Mouse (Mus musculus): ENCODE measurements around the gene Nup62. TPM values are rescaled to one million over a fixed set of nuclear protein-coding genes. Genes with fewer than 3 reads are reported as not detected.

Nup62 gene
- polyA plus RNA-seq, 1 experiment from 2014 or later: 43.4 TPM

DNA sequence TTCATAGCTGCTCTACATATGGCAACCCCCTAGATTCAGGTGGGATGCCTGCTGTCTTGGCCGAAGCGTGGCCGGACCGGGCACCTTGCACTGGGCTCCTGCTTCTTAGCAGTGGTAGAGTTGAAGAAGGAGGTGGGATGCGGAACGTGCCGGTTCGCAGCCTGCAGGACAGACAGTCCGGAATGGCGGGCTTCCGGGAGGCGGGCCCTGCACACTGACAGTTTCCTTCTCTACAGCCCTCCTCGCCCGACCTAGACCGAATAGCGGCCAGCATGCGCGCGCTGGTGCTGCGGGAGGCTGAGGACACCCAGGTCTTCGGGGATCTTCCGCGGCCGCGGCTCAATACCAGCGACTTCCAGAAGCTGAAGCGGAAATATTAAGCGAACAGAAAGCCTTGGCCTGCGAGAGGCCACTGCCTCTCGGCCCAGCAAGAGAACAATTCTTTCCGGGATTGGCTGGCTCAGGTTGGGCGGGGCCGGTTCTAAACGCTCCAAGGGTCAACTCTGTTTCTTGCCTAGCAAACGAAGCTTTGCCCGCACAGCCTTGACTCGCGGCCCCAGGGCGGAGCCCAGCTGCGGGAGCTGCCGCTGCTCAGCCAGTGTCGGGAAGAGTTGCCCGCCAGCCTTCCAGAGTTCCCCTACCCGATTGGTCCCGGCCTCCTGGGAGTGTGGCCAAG, 38.6 kb downstream of the Nup62 start:
- Histone ChIP-seq H3K4me1 (ENCODE audit: control insufficient read depth, low read depth, low read length) (peaks cover 68% of the 10 kb centered on the region), H3K4me2 (ENCODE audit: low read depth, low read length) (peak overlapping the region; percentile 98), H3K27ac (ENCODE audit: low read length) (peak overlapping the region; percentile 99), H3K27me3 (ENCODE audit: control insufficient read depth, insufficient read depth, low read depth, low read length) (no peaks in the 10 kb centered on the region), H3K9ac (ENCODE audit: low read depth, low read length) (peak overlapping the region; percentile 95), H3K9me3 (replicated peaks; ENCODE audit: control insufficient read depth, low read length) (no peaks in the 10 kb centered on the region), H3K36me3 (ENCODE audit: control insufficient read depth, insufficient read depth) (no peaks in the 10 kb centered on the region), H3K4me3 (ENCODE audit: low read depth, low read length) (peak overlapping the region; percentile 85)
- ATAC-seq (ENCODE audit: low read depth): peak; percentile 76
- WGBS (ENCODE audit: insufficient replicate concordance): under 1% methylated on average over 45 of the region's 45 CpGs

DNA sequence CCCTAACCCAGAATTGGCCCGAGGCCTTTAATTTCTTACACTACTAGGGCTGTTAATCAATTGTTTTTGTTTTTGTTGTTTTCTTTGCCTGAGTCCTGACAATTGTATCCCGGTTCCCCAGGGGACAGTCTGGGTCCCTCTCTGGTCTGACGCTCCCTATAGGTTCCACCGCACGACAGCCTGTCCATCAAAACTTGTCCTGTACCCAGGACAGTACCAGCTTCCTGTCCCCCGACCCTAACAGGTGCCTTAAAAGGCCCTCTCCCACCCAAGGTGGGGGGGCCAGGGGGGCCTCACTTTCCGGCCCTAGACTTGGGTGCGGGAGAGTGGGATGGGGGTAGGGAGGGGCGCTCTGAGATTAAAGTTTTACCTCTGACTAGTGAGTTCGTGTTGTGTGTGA, 39.1 kb downstream of the Nup62 start:
- peaks cover 68% of the 10 kb centered on the region for H3K4me1 ChIP-seq (ENCODE audit: control insufficient read depth, low read depth, low read length)
- peak overlapping the region; percentile 85 for H3K4me3 ChIP-seq (ENCODE audit: low read depth, low read length)
- peak overlapping the region; percentile 99 for H3K27ac ChIP-seq (ENCODE audit: low read length)
- H3K36me3 ChIP-seq (ENCODE audit: control insufficient read depth, insufficient read depth): no peaks in the 10 kb centered on the region
- 24% methylated on average over 10 of the region's 10 CpGs for WGBS (ENCODE audit: insufficient replicate concordance)
- H3K4me2 ChIP-seq (ENCODE audit: low read depth, low read length): peak overlapping the region; percentile 98
- H3K9ac ChIP-seq (ENCODE audit: low read depth, low read length): peak overlapping the region; percentile 95
- no peaks in the 10 kb centered on the region for H3K9me3 ChIP-seq (replicated peaks; ENCODE audit: control insufficient read depth, low read length)
- no peaks in the 10 kb centered on the region for H3K27me3 ChIP-seq (ENCODE audit: control insufficient read depth, insufficient read depth, low read depth, low read length)
- ATAC-seq (ENCODE audit: low read depth): no peak

DNA sequence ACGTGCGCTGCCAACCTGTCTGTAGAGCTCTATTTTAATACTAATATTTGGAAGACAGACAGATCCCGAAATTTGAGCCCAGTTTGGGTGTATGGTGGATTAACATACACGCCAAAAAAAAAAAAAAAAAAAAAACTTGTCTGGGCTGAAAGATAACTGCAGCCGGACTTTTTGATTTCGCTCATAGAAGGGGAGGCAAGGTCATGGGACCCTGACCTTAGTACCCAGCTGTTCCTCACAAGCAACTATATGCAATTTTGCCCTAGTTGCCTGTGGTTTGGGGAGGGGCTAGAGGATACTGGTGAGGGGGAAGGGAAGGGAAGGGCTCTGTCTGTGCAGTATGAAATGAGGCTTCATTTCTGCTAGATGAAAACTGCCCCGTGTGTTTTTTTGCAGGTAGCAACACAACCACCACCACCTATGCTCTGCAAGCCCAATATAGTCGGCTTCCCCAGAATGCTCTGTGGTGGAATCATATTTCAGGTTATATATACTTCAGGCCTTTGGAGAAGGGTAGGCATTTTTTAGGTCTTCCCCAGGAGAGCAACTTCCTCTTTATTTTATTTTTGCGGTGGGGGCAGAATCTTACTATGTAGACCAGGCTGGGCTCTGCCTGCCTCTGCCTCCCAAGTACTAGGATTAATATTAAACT, 40.5 kb downstream of the Nup62 start:
- Histone ChIP-seq H3K4me3 (ENCODE audit: low read depth, low read length) (peak overlapping the region; percentile 97), H3K27me3 (ENCODE audit: control insufficient read depth, insufficient read depth, low read depth, low read length) (no peaks in the 10 kb centered on the region), H3K9me3 (replicated peaks; ENCODE audit: control insufficient read depth, low read length) (no peaks in the 10 kb centered on the region), H3K27ac (ENCODE audit: low read length) (peak overlapping the region; percentile 99), H3K4me1 (ENCODE audit: control insufficient read depth, low read depth, low read length) (peaks cover 61% of the 10 kb centered on the region), H3K4me2 (ENCODE audit: low read depth, low read length) (peak overlapping the region; percentile 98), H3K9ac (ENCODE audit: low read depth, low read length) (peak overlapping the region; percentile 95), H3K36me3 (ENCODE audit: control insufficient read depth, insufficient read depth) (no peaks in the 10 kb centered on the region)
- no peak for ATAC-seq (ENCODE audit: low read depth)
- 18% methylated on average over 9 of the region's 9 CpGs for WGBS (ENCODE audit: insufficient replicate concordance)

DNA sequence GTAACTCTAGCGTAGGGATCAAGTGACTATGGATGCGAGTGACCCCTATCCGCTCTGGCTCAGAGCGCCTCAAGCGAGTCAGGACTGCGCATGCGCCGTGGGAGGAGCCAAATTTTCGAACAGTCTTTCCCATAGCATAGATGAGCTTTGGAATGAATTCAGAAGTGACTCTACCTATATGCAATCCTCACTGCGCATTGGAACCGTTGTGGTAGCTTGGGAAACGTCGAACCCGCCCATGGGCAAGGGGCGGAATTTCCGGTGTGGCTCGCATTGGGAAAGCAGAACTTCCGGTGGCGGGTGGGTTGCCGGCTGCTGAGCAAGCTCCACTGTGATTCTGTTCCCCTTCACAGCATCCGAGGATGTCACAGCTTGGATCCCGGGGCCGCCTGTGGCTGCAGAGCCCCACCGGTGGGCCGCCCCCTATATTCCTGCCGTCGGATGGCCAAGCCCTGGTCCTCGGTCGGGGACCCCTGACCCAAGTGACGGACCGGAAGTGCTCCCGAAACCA, 41.2 kb downstream of the Nup62 start, which contains the start of gene Pnkp:
Gene Pnkp (plus strand): TSS at position 98 of the 511 bp plus-strand sequence.
- Histone ChIP-seq H3K36me3 (ENCODE audit: control insufficient read depth, insufficient read depth) (no peaks in the 10 kb centered on the region; the same call in 1 of the 2 replicates), H3K4me2 (ENCODE audit: low read depth, low read length) (peak within 1 kb of the TSS; percentile 98), H3K27ac (ENCODE audit: low read length) (peak within 1 kb of the TSS; percentile 99), H3K4me1 (ENCODE audit: control insufficient read depth, low read depth, low read length) (peaks cover 57% of the 10 kb centered on the region), H3K27me3 (ENCODE audit: control insufficient read depth, insufficient read depth, low read depth, low read length) (no peaks in the 10 kb centered on the region), H3K4me3 (ENCODE audit: low read depth, low read length) (peak within 1 kb of the TSS; percentile 97), H3K9ac (ENCODE audit: low read depth, low read length) (peak within 1 kb of the TSS; percentile 95), H3K9me3 (replicated peaks; ENCODE audit: control insufficient read depth, low read length) (no peaks in the 10 kb centered on the region)
- WGBS (ENCODE audit: insufficient replicate concordance): under 1% methylated on average over 32 of the region's 32 CpGs
- peak; percentile 30 for ATAC-seq (ENCODE audit: low read depth)

DNA sequence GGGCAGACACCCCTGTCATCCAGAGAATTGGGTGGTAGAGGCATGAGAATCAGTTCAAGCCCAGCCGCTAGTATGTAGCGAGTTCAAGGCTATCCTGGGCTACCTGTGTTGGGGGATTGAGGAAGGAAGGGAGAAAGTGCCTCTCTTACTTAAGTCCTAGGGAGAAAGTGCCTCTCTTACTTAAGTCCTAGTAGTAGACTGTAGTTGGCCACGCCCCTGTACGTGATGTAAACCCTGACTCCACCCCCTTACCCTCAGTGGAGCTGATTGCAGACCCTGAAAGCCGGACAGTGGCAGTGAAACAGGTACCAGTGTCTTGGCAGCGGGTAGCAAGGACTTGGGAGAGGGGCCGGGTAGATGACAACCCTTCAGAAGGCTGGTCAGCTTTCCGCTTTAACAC, 42.0 kb downstream of the Nup62 start:
- H3K4me1 ChIP-seq (ENCODE audit: control insufficient read depth, low read depth, low read length): peaks cover 50% of the 10 kb centered on the region
- WGBS (ENCODE audit: insufficient replicate concordance): 22% methylated on average over 8 of the region's 8 CpGs
- H3K9ac ChIP-seq (ENCODE audit: low read depth, low read length): peak overlapping the region; percentile 95
- no peak for ATAC-seq (ENCODE audit: low read depth)
- peak overlapping the region; percentile 97 for H3K4me3 ChIP-seq (ENCODE audit: low read depth, low read length)
- peak overlapping the region; percentile 98 for H3K4me2 ChIP-seq (ENCODE audit: low read depth, low read length)
- H3K36me3 ChIP-seq (ENCODE audit: control insufficient read depth, insufficient read depth): peaks cover 4% of the 10 kb centered on the region
- H3K27ac ChIP-seq (ENCODE audit: low read length): peak overlapping the region; percentile 99
- no peaks in the 10 kb centered on the region for H3K9me3 ChIP-seq (replicated peaks; ENCODE audit: control insufficient read depth, low read length)
- no peaks in the 10 kb centered on the region for H3K27me3 ChIP-seq (ENCODE audit: control insufficient read depth, insufficient read depth, low read depth, low read length)

DNA sequence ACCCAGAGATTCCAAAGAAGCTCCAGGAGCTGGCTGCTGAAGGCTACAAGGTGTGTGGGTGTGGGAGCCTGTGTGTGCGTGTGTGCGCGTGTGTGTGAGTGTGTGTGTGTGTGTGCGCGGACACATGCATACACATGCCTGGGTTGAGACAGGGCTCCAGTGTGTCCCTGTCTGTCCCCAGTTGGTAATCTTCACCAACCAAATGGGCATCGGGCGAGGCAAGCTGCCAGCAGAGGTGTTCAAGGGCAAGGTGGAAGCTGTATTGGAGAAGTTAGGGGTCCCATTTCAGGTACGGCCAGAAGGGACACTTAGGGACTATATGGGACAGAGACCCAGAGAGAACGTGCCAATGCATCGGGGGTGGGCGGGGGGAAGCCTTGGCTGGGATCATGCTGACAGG, 44.0 kb downstream of the Nup62 start:
- no peak overlapping the region for H3K9ac ChIP-seq (ENCODE audit: low read depth, low read length)
- H3K4me3 ChIP-seq (ENCODE audit: low read depth, low read length): no peak overlapping the region

DNA sequence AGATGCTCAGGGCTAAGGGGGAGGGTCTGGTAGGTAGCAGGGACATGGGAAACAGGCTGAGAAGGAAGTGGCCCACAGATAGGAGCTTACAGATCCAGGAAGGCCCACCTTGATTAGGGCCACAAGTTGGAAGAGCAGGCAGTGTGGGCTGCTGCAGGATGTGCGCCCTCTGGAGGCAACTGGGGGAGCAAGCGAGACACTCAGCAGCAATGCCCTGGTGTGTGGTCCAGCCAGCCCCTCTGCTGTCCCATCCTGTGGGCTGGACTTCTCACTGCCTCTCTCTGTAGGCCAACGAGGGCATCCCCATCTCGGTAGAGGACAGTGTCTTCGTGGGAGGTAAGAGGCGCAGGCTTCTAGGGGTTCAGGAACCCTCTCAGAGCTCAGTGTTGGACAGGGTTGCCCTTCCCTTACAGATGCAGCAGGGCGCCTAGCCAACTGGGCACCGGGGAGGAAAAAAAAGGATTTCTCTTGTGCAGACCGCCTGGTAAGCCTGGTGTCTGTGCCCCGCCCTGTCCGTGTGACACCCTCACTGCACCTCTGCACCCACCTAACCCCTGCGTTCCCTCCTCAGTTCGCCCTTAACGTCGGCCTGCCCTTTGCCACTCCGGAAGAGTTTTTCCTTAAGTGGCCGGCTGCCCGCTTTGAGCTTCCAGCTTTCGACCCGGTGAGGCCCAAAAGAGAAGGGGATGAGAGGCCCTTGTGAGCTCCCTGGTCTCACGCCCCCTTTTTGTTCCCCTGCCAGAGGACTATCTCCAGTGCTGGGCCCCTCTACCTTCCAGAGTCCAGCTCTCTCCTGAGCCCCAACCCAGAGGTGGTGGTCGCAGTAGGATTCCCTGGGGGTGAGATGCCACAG, 44.9 kb downstream of the Nup62 start:
- H3K36me3 ChIP-seq (ENCODE audit: control insufficient read depth, insufficient read depth): peaks cover 21% of the 10 kb centered on the region
- no peak overlapping the region for H3K9ac ChIP-seq (ENCODE audit: low read depth, low read length)
- H3K27ac ChIP-seq (ENCODE audit: low read length): no peak overlapping the region
- H3K4me2 ChIP-seq (ENCODE audit: low read depth, low read length): no peak overlapping the region
- 0 out of 2 replicates have a peak, but pooled peaks have one; percentile 6 for ATAC-seq (ENCODE audit: low read depth)
- H3K4me3 ChIP-seq (ENCODE audit: low read depth, low read length): no peak overlapping the region
- H3K27me3 ChIP-seq (ENCODE audit: control insufficient read depth, insufficient read depth, low read depth, low read length): no peaks in the 10 kb centered on the region
- WGBS (ENCODE audit: insufficient replicate concordance): 59% methylated on average over 22 of the region's 22 CpGs
- H3K9me3 ChIP-seq (replicated peaks; ENCODE audit: control insufficient read depth, low read length): no peaks in the 10 kb centered on the region
- peaks cover 38% of the 10 kb centered on the region for H3K4me1 ChIP-seq (ENCODE audit: control insufficient read depth, low read depth, low read length)

More for the DNA sequence above, 44.0 kb downstream of the Nup62 start:
- no peak for ATAC-seq (ENCODE audit: low read depth)
- H3K27me3 ChIP-seq (ENCODE audit: control insufficient read depth, insufficient read depth, low read depth, low read length): no peaks in the 10 kb centered on the region
- no peaks in the 10 kb centered on the region for H3K9me3 ChIP-seq (replicated peaks; ENCODE audit: control insufficient read depth, low read length)
- H3K27ac ChIP-seq (ENCODE audit: low read length): no peak overlapping the region
- peaks cover 38% of the 10 kb centered on the region for H3K4me1 ChIP-seq (ENCODE audit: control insufficient read depth, low read depth, low read length)
- WGBS (ENCODE audit: insufficient replicate concordance): 81% methylated on average over 11 of the region's 11 CpGs
- no peak overlapping the region for H3K4me2 ChIP-seq (ENCODE audit: low read depth, low read length)
- peaks cover 21% of the 10 kb centered on the region for H3K36me3 ChIP-seq (ENCODE audit: control insufficient read depth, insufficient read depth)

DNA sequence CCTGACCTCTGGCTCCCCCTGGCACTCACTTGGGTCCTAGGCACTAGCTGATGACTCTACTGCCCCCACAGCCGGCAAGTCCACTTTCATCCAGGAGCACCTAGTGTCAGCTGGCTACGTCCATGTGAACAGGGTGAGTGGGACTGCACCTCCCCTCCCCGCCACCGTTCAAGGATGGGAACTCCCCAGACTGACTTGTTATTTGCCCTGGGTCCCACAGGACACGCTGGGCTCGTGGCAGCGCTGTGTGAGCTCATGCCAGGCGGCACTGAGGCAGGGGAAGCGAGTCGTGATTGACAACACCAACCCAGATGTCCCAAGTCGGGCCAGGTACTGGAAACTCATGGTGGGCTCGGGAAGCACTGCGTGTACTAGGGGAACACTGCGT, 45.5 kb downstream of the Nup62 start:
- Histone ChIP-seq H3K27ac (ENCODE audit: low read length) (no peak overlapping the region), H3K4me2 (ENCODE audit: low read depth, low read length) (no peak overlapping the region), H3K4me3 (ENCODE audit: low read depth, low read length) (no peak overlapping the region), H3K9me3 (replicated peaks; ENCODE audit: control insufficient read depth, low read length) (no peaks in the 10 kb centered on the region), H3K36me3 (ENCODE audit: control insufficient read depth, insufficient read depth) (peaks cover 21% of the 10 kb centered on the region), H3K9ac (ENCODE audit: low read depth, low read length) (no peak overlapping the region), H3K4me1 (ENCODE audit: control insufficient read depth, low read depth, low read length) (peaks cover 38% of the 10 kb centered on the region), H3K27me3 (ENCODE audit: control insufficient read depth, insufficient read depth, low read depth, low read length) (no peaks in the 10 kb centered on the region)
- WGBS (ENCODE audit: insufficient replicate concordance): 86% methylated on average over 14 of the region's 14 CpGs
- no peak for ATAC-seq (ENCODE audit: low read depth)

All from liver, embryonic 16.5 days (tissue).